Mouse (Mus musculus) liver (tissue): ENCODE measurements around the gene Lrrc4b.

Source experiments
- DNase-seq: peaks from one replicate; pipeline ENCODE4 v3.0.0-alpha.2; 2020; ENCODE audit warnings: mixed read lengths

The Lrrc4b gene

GRCm38 (mm10) chr7:44437188-44437587 lies 8.4 kb downstream of the Lrrc4b start:
- no peak for DNase-seq

GRCm38 (mm10) chr7:44437933-44438332 lies 9.1 kb downstream of the Lrrc4b start:
- no peak for DNase-seq

GRCm38 (mm10) chr7:44439696-44440095 lies 10.9 kb downstream of the Lrrc4b start:
- no peak for DNase-seq

- no peak for DNase-seq
Observed at GRCm38 (mm10) chr7:44440479-44440878, 11.7 kb downstream of the Lrrc4b start.

- no peak for DNase-seq
Observed at GRCm38 (mm10) chr7:44441180-44441579, 12.4 kb downstream of the Lrrc4b start.

- no peak for DNase-seq
Observed at GRCm38 (mm10) chr7:44441648-44442109, 12.9 kb downstream of the Lrrc4b start.

GRCm38 (mm10) chr7:44442407-44442821 lies 13.6 kb downstream of the Lrrc4b start:
- DNase-seq = no peak

GRCm38 (mm10) chr7:44443268-44444173 lies 14.7 kb downstream of the Lrrc4b start:
- no peak for DNase-seq

GRCm38 (mm10) chr7:44444886-44445527 lies 16.2 kb downstream of the Lrrc4b start:
- no peak for DNase-seq

GRCm38 (mm10) chr7:44445528-44445923 lies 16.7 kb downstream of the Lrrc4b start:
- no peak for DNase-seq

GRCm38 (mm10) chr7:44446070-44446855 lies 17.4 kb downstream of the Lrrc4b start:
- no peak for DNase-seq

GRCm38 (mm10) chr7:44453256-44453655 lies 24.4 kb downstream of the Lrrc4b start:
- no peak for DNase-seq

GRCm38 (mm10) chr7:44456302-44456701 lies 27.5 kb downstream of the Lrrc4b start:
- peak; percentile 73 for DNase-seq

GRCm38 (mm10) chr7:44460067-44460466 lies 31.2 kb downstream of the Lrrc4b start:
- no peak for DNase-seq

GRCm38 (mm10) chr7:44460767-44461502 lies 32.1 kb downstream of the Lrrc4b start:
- DNase-seq = peak; percentile 3

GRCm38 (mm10) chr7:44461503-44462217 lies 32.8 kb downstream of the Lrrc4b start:
- peak; percentile 7 for DNase-seq

GRCm38 (mm10) chr7:44462218-44463055 lies 33.6 kb downstream of the Lrrc4b start:
- peak; percentile 69 for DNase-seq

- no peak for DNase-seq
Observed at GRCm38 (mm10) chr7:44463056-44463425, 34.2 kb downstream of the Lrrc4b start.

- peak; percentile 2 for DNase-seq
Observed at GRCm38 (mm10) chr7:44463556-44464225, 34.9 kb downstream of the Lrrc4b start.

GRCm38 (mm10) chr7:44464511-44464910 lies 35.7 kb downstream of the Lrrc4b start:
- DNase-seq = peak; percentile 34
